Mouse (Mus musculus): ENCODE data around the gene Macf1.

GRCm38 (mm10) chr4:123340232-123340631 lies 343.9 kb downstream of the Macf1 start:
- TF ChIP-seq CTCF (IDR thresholded peaks at IDR 0.05; ENCODE audit: control insufficient read depth, insufficient read depth, insufficient read length), result no peak
- no peak for TF ChIP-seq MYOG (IDR thresholded peaks at IDR 0.05; ENCODE audit: control insufficient read depth, extremely low read depth, insufficient read length)
- no peak for TF ChIP-seq USF1 (IDR thresholded peaks at IDR 0.05; ENCODE audit: low read depth)
